Mouse (Mus musculus) E14TG2a.4 (cell line): ENCODE measurements around the gene Epha6.

Experiments used
- CTCF ChIP-seq: conservative IDR thresholded peaks from 2 replicates; pipeline ENCODE4 v1.5.1; 2014; ENCODE audit warnings: low read length
- NANOG ChIP-seq: IDR thresholded peaks from 2 replicates; pipeline ENCODE4 v1.6.1; 2014; ENCODE audit warnings: borderline replicate concordance, low read length, mixed read lengths
- POU5F1 ChIP-seq: IDR thresholded peaks from 2 replicates; pipeline ENCODE4 v1.6.1; 2014; ENCODE audit warnings: low read length, borderline replicate concordance

DNA sequence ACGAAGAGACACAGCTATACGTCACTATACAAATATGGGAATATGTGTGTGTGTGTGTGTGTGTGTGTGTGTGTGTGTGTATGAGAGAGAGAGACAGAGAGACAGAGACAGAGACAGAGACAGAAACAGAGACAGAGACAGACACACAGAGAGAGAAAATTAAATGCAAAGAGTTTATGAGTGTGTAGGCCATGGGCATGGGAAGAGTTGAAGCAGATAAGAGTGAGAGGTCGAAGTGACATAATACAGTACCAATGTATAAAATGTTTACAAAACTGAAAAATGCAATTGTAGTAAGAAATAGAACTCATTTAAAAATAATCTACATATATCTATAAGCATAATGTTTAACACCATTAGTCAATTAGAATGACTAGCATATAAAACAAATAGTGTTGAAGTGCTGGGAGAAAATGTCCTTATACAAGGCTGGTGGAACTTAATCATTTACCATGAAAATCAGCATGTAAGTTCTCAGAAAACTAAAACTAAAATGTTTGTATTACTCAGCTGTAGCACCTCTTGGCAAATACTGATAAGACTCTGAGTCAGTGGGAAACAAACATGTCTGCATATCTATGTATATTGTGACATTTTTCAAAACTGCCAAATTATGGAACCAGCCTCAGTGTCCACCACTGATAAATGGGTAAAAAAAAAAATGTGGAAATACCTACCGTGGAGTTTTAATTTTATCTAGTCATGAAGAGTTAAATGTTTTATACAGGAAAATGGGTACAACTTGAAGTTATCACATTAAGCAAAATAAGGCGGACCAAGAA, 371.2 kb downstream of the Epha6 start:
- TF ChIP-seq CTCF (no peak), POU5F1 (no peak), NANOG (no peak)
